Mouse (Mus musculus) spleen, adult 2 months (tissue): ENCODE data around the gene Gm10717. TPM values are rescaled to one million over a fixed set of nuclear protein-coding genes. Genes with fewer than 3 reads are reported as not detected.
"Not testable (repeated sequence)": the region's sequence is repeated elsewhere in the genome, so short reads cannot be mapped to it uniquely, and the experiment has no call there.

Experiments
- DNase-seq, 2 experiments: peaks; one replicate each; pipeline versions ENCODE4 v3.0.0 to v3.0.0-alpha.2; 2012 to 2021; ENCODE audit warnings: low spot score in 2 of 2, low read depth in 1 of 2
- H3K27ac ChIP-seq: fragments of 200-500 bp; 2 replicates; pipeline ENCODE4 v1.5.1; 2012; ENCODE audit warnings: low read length, inconsistent platforms; ENCODE audit not compliant: insufficient read depth
- H3K27me3 ChIP-seq: fragments of 200-500 bp; 2 replicates; pipeline ENCODE4 v1.6.1; 2012; ENCODE audit warnings: mild to moderate bottlenecking, moderate library complexity, low read length, inconsistent platforms; ENCODE audit not compliant: control insufficient read depth, insufficient read depth
- H3K36me3 ChIP-seq: fragments of 200-500 bp; 2 replicates; pipeline ENCODE4 v1.6.1; 2012; ENCODE audit warnings: mild to moderate bottlenecking, low read length, inconsistent platforms; ENCODE audit not compliant: control insufficient read depth, insufficient read depth
- H3K4me1 ChIP-seq: fragments of 200-500 bp; 2 replicates; pipeline ENCODE4 v1.6.1; 2011; ENCODE audit warnings: inconsistent platforms; ENCODE audit not compliant: control insufficient read depth, insufficient read depth, insufficient read length
- H3K4me3 ChIP-seq: fragments of 200-500 bp; 2 replicates; pipeline ENCODE4 v1.5.1; 2011; ENCODE audit warnings: mild to moderate bottlenecking, inconsistent platforms; ENCODE audit not compliant: insufficient read depth, insufficient read length; ENCODE audit errors: extremely low read depth
- WGBS: fragments of 180-500 bp; shearing (Covaris S2); methylation state at CpG from one replicate; pipeline ENCODE4 v1.1.7; 2018; 5-methylcytosine and 5-hydroxymethylcytosine counted together
- polyA plus RNA-seq: library from polyadenylated mRNA; depleted of rRNA; stranded (reverse); fragments of >200 nt; gene quantifications from 2 replicates; pipeline ENCODE4 v1.2.3, GENCODE M21; 2012

Gene Gm10717
- polyA plus RNA-seq, 1 experiment = not detected

GRCm38 (mm10) chr9:3012733-3013279, 12.4 kb upstream of the Gm10717 start, which contains the start of gene Gm10721:
Gene Gm10721, plus strand, starts transcription at chr9:3013140.
- no CpG with 5 or more reads among the region's 11 CpGs for WGBS

GRCm38 (mm10) chr9:3015354-3015753, 9.9 kb upstream of the Gm10717 start, which contains the start of gene Gm10720:
Gene Gm10720, plus strand, starts transcription at chr9:3015654.
- H3K27me3 ChIP-seq, DNase-seq, H3K4me1 ChIP-seq, H3K4me3 ChIP-seq, H3K36me3 ChIP-seq, H3K27ac ChIP-seq: not testable (repeated sequence)
- 72% methylated on average over 5 of the region's 9 CpGs for WGBS

More at GRCm38 (mm10) chr9:3012733-3013279, 12.4 kb upstream of the Gm10717 start, which contains the start of gene Gm10721:
- H3K4me1 ChIP-seq, H3K27ac ChIP-seq, H3K36me3 ChIP-seq, H3K27me3 ChIP-seq, H3K4me3 ChIP-seq, DNase-seq: not testable (repeated sequence)

- not testable (repeated sequence) for H3K27me3 ChIP-seq, H3K36me3 ChIP-seq, H3K4me1 ChIP-seq, H3K4me3 ChIP-seq, DNase-seq, H3K27ac ChIP-seq
- WGBS = 77% methylated on average over 6 of the region's 6 CpGs
Observed at GRCm38 (mm10) chr9:3015896-3016295, 9.3 kb upstream of the Gm10717 start.

DNA sequence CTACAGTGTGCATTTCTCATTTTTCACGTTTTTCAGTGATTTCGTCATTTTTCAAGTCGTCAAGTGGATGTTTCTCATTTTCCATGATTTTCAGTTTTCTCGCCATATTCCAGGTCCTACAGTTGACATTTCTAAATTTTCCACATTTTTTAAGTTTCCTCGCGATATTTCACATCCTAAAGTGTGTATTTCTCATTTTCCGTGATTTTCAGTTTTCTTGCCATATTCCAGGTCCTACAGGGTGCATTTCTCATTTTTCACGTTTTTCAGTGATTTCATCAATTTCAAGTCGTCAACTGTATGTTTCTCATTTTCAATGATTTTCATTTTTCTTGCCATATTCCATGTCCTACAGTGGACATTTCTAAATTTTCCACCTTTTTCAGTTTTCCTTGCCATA, 8.1 kb upstream of the Gm10717 start, which contains the start of gene Gm10719:
Gene Gm10719, plus strand, starts transcription at position 301 of the 400 bp plus-strand sequence.
- not testable (repeated sequence) for H3K4me1 ChIP-seq, H3K27ac ChIP-seq, H3K27me3 ChIP-seq, H3K4me3 ChIP-seq, H3K36me3 ChIP-seq, DNase-seq
- WGBS = 76% methylated on average over 1 of the region's 9 CpGs

DNA sequence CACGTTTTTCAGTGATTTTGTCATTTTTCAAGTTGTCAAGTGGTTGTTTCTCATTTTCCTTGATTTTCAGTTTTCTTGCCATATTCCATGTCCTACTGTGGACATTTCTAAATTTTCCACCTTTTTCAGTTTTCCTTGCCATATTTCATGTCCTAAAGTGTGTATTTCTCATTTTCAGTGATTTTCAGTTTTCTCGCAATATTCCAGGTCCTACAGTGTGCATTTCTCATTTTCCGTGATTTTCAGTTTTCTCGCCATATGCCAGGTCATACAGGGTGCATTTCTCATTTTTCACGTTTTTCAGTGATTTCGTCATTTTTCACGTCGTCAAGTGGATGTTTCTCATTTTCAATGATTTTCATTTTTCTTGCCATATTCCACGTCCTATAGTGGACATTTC, 6.3 kb upstream of the Gm10717 start:
- not testable (repeated sequence) for H3K27ac ChIP-seq, H3K27me3 ChIP-seq, H3K4me1 ChIP-seq, H3K36me3 ChIP-seq, H3K4me3 ChIP-seq
- WGBS = 61% methylated on average over 9 of the region's 9 CpGs
- peak in 1 of 2 experiments; percentile 81 for DNase-seq

- not testable (repeated sequence) for H3K27me3 ChIP-seq, H3K4me3 ChIP-seq, H3K4me1 ChIP-seq, H3K36me3 ChIP-seq, H3K27ac ChIP-seq
- WGBS = 76% methylated on average over 16 of the region's 19 CpGs
- peak in 1 of 2 experiments; percentile 72 for DNase-seq
Observed at GRCm38 (mm10) chr9:3019835-3020727, 5.1 kb upstream of the Gm10717 start.

GRCm38 (mm10) chr9:3022316-3023008, 2.8 kb upstream of the Gm10717 start:
- WGBS = 78% methylated on average over 11 of the region's 13 CpGs
- not testable (repeated sequence) for H3K36me3 ChIP-seq, H3K27me3 ChIP-seq, H3K4me3 ChIP-seq, H3K4me1 ChIP-seq, H3K27ac ChIP-seq
- peak; percentile 28 to 56 for DNase-seq

DNA sequence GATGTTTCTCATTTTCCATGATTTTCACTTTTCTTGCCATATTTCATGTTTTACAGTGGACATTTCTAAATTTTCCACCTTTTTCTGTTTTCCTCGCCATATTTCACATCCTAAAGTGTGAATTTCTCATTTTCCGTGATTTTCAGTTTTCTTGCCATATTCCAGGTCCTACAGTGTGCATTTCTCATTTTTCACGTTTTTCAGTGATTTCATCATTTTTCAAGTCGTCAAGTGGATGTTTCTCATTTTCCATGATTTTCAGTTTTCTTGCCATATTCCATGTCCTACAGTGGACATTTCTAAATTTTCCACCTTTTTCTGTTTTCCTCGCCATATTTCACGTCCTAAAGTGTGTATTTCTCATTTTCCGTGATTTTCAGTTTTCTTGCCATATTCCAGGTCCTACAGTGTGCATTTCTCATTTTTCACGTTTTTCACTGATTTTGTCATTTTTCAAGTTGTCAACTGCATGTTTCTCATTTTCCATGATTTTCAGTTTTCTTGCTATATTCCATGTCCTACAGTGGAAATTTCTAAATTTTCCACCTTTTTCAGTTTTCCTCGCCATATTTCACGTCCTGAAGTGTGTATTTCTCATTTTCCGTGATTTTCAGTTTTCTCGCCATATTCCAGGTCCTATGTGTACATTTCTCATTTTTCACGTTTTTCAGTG, 1.8 kb upstream of the Gm10717 start, which contains the start of gene Gm10718:
Gene Gm10718, plus strand, starts transcription at position 236 of the 673 bp plus-strand sequence.
- DNase-seq, H3K27ac ChIP-seq, H3K36me3 ChIP-seq, H3K4me1 ChIP-seq, H3K4me3 ChIP-seq, H3K27me3 ChIP-seq: not testable (repeated sequence)
- 73% methylated on average over 12 of the region's 13 CpGs for WGBS

DNA sequence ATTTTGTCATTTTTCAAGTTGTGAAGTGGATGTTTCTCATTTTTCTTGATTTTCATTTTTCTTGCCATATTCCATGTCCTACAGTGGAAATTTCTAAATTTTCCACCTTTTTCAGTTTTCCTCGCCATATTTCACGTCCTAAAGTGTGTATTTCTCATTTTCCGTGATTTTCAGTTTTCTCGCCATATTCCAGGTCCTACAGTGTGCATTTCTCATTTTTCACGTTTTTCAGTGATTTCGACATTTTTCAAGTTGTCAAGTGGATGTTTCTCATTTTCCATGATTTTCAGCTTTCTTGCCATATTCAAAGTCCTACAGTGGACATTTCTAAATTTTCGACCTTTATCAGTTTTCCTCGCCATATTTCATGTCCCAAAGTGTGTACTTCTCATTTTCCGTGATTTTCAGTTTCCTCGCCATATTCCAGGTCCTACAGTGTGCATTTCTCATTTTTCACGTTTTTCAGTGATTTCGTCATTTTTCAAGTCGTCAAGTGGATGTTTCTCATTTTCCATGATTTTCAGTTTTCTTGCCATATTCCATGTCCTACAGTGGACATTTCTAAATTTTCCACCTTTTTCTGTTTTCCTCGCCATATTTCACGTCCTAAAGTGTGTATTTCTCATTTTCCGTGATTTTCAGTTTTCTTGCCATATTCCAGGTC, 1.1 kb upstream of the Gm10717 start:
- H3K27ac ChIP-seq, H3K36me3 ChIP-seq, H3K4me3 ChIP-seq, H3K27me3 ChIP-seq, H3K4me1 ChIP-seq: not testable (repeated sequence)
- peak in 1 of 2 experiments; percentile 72 for DNase-seq
- 73% methylated on average over 16 of the region's 16 CpGs for WGBS
